Mouse (Mus musculus) cerebellum, adult 8-10 months (tissue): ENCODE measurements at regions not wholly inside any gene's neighbourhood (a gene's known extent, or its start where the extent isn't known, plus 50 kb on each side); places are given as distances from the start of the nearest gene placed in this dataset.

ENCODE experiments used
- DNase-seq: peaks from one replicate; pipeline ENCODE4 v3.0.0; 2022

DNA sequence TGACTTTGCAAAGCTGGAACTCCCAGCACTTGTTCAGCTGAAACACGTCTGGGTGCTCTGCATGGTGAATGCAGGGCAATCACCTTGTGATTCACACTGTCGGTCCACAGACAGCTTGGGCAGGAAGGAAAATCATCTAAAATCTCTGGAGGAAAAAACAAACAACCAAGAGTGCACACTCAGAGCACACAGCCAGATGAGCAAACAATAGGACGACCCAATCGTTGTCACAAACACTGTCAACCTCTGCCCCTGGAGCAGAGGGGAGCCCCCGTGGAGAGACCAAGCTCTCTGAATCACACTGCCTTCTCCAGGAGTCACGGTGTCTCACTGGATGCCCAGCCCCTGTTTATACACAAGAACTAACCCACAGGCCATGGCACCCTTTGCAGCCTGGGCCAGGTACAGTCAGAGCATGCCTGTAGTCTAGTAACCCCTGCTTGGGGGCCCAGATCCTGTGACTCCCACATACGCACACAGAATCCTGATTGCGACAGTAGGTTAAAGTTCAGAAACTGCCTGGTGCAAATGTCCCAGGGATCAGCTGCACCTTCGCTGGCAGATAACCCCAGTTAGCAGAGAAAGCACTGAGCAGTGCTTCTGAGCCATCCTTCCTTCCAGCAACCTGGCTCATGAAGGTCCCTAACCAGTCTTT, 63.0 kb upstream of the Rreb1 start:
- DNase-seq = no peak

DNA sequence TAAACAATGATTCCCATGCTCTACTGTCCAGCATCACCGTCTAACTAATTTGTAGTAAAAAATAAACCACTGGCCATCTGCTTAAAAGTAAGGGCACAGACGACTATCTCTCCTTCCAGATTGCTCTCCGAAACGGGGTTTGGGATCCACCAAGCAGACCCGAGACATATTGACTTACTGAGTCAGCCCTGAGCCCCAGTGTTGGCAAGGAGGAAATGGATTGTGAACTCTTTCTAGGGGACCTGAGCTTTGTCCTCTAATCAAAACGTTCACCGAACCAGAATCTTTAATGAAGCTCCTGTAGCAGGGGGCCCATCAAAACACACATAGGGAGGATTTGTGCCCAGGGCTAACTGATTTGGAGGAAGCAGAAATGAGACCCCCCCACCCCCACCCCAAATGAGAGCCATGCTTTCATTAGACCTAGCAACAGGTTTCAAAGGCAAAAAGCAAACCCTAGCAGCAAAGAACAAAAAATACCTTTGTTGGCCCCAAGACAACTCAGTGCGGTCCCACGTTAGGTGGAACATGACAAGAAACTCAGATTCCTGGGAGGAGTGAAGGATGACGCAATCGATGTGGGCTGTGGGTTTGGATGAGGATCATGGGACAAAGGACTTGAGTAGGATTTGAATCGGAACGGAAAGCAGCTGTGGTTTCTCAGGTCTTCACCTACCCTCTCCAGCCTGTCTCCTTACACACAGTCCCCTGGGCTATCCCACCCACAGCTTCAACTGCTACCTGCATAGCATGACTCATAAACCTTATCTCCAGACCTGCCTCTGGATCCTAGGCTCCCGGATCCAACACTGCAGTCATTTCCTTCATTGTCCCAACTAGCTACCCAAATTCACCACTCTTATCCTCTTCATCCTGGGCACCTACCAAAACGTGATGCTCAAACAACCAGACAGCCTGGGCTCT, 62.2 kb upstream of the Rreb1 start:
- DNase-seq = no peak

GRCm38 (mm10) chr13:37717793-37718192, 60.4 kb upstream of the Rreb1 start:
- DNase-seq = no peak

DNA sequence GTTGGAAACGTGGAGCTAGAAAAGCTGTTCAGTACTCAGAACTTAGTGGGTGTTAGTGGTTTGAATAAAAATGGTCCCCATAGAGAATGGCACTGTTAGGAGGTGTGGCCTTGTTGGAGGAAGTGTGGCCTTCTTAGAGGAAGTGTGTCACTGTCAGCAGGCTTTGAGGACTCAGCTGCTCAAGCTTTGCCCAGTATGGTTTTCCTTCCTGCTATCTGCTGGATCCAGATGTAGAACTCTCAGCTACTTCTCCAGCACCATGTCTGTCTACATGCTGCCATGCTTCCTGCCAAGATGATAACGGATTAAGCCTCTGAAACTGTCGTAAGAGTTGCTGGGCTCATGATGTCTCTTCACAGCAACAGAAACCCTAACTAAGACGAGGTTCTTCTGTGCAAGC, 59.8 kb upstream of the Rreb1 start:
- no peak for DNase-seq
